Mouse (Mus musculus) heart, adult 2 months (tissue): Measurements from ENCODE around the gene Nudt17. TPM values are rescaled to one million over a fixed set of nuclear protein-coding genes. Genes with fewer than 3 reads are reported as not detected.

Experiments
- DNase-seq, 2 experiments: peaks; one replicate each; pipeline ENCODE4 v3.0.0; 2021
- H3K27ac ChIP-seq: fragments of 200-600 bp; 2 replicates; pipeline ENCODE4 v1.8.1; 2022
- H3K27me3 ChIP-seq: fragments of 200-500 bp; 2 replicates; pipeline ENCODE4 v1.6.1; 2012; ENCODE audit warnings: mild to moderate bottlenecking, low read length, inconsistent platforms, mixed read lengths; ENCODE audit not compliant: control insufficient read depth, insufficient read depth
- H3K36me3 ChIP-seq: fragments of 200-500 bp; 2 replicates; pipeline ENCODE4 v1.6.1; 2012; ENCODE audit warnings: low read length, inconsistent platforms; ENCODE audit not compliant: control insufficient read depth, insufficient read depth
- H3K4me1 ChIP-seq: fragments of 200-500 bp; 2 replicates; pipeline ENCODE4 v1.6.1; 2011; ENCODE audit warnings: low read length; ENCODE audit not compliant: control insufficient read depth, insufficient read depth
- H3K4me3 ChIP-seq: fragments of 200-600 bp; 2 replicates; pipeline ENCODE4 v1.8.1; 2022
- H3K79me2 ChIP-seq: fragments of 200-500 bp; replicated peaks from 2 replicates; pipeline ENCODE4 v1.6.1; 2012; ENCODE audit warnings: mild to moderate bottlenecking, inconsistent platforms, low read length, moderate library complexity, mixed read lengths; ENCODE audit not compliant: control insufficient read depth, insufficient read depth
- H3K9ac ChIP-seq: fragments of 200-500 bp; 2 replicates; pipeline ENCODE4 v1.6.1; 2012; ENCODE audit warnings: low read depth, mild to moderate bottlenecking, control low read depth, inconsistent platforms, low read length, mixed read lengths
- CTCF ChIP-seq: fragments of 200-600 bp; IDR thresholded peaks from 2 replicates; pipeline ENCODE4 v1.8.1; 2022; ENCODE audit warnings: antibody characterized with exemption, mild to moderate bottlenecking, moderate library complexity
- EP300 ChIP-seq: fragments of 200-500 bp; IDR thresholded peaks from 2 replicates; pipeline ENCODE4 v1.6.1; 2011; ENCODE audit warnings: low read depth, low read length, control low read depth; ENCODE audit not compliant: insufficient read depth
- POLR2A ChIP-seq: fragments of 200-500 bp; IDR thresholded peaks from 2 replicates; pipeline ENCODE4 v1.6.1; 2011; ENCODE audit warnings: mild to moderate bottlenecking, low read depth, low read length, control low read depth; ENCODE audit not compliant: insufficient read depth
- WGBS: fragments of 180-500 bp; shearing (Covaris S2); methylation state at CpG from one replicate; pipeline ENCODE4 v1.1.7; 2018; 5-methylcytosine and 5-hydroxymethylcytosine counted together
- intact Hi-C: fragments of 180-260 bp; cut with DNase I; formaldehyde crosslinking; loops from one replicate; pipeline ENCODE4 v1.15.1; 2025
- polyA plus RNA-seq: library from polyadenylated mRNA; depleted of rRNA; stranded (reverse); fragments of >200 nt; gene quantifications from 2 replicates; pipeline ENCODE4 v1.2.3, GENCODE M21; 2012
- total RNA-seq, 2 experiments: library from RNA; stranded (reverse); gene quantifications; 2 replicates each; pipeline ENCODE4 v1.2.3; 2021

The Nudt17 gene
- total and polyA plus RNA-seq, 3 experiments: 2.6 to 4.8 (median 3.1) TPM

DNA sequence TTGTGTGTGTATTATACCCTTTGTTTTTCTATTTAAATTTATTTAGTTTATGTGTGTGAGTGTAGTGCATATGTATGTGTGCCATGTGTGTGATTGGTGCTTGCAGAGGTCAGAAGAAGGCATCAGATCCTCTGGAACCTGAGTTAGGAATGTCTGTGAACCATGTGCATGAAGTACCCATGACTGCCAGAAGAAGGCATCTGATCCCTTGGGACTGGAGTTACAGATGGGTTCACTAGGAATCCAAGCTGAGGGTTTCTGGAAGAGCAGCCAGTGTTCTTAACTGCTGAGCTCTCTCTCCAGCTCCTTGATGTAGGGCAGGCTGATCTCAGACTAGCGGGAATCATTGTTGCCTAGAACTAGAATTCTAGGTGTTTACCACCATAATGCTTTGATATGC lies 29.6 kb upstream of the Nudt17 start:
- H3K27me3 ChIP-seq: no peaks in the 10 kb centered on the region
- no peak overlapping the region for H3K27ac ChIP-seq
- H3K4me1 ChIP-seq: peaks cover 17% of the 10 kb centered on the region
- peaks cover 6% of the 10 kb centered on the region; the same call in 1 of the 2 replicates for H3K79me2 ChIP-seq
- intact Hi-C loops: loop anchor here (5.0 kb wide), 1 partner anchor 44 kb away; no protein-coding TSS in a partner anchor
- no peak overlapping the region for H3K9ac ChIP-seq
- H3K4me3 ChIP-seq: no peak overlapping the region
- H3K36me3 ChIP-seq: peaks cover 14% of the 10 kb centered on the region
- WGBS: 87% methylated on average over 1 of the region's 1 CpGs
- no peak for TF ChIP-seq EP300
- TF ChIP-seq CTCF: peak; percentile 48
- DNase-seq: no peak

DNA sequence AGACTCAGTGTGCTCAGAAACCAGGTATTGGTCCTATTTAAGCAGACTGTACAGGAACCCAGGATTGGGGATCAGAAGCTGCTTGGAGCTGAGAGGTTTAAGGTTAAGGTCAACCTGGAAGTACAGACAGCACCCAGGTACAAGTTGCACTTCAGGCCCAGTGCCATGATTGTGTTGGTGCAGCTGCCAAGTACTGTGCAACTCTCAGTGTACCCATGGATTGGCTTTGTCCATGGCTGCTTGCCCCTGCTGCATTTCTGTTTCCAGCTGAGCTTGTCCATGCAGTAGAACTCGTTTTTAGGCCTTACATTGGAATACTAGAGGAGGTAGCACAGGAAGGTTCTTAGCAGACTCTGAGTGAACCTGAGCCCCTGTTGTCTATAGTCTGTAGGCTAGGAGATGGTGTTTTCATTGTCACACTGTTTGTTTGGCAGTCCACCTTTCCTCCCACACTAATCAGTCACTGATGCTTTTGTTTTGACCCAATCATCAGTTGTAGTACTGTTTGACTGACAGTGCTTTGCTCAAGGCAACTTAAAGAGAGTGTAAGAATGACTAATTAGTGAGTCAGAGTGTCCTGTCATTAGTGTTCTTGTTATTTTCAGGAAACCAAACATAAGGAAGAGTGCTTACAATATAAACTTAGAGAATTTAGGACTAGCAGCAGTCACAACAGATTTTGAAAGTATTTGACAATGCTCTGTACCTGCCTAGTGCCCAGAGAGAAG lies 28.8 kb upstream of the Nudt17 start:
- TF ChIP-seq EP300 (no peak), CTCF (no peak), POLR2A (no peak)
- Histone ChIP-seq H3K27me3 (no peaks in the 10 kb centered on the region), H3K9ac (no peak overlapping the region), H3K27ac (no peak overlapping the region), H3K79me2 (peaks cover 8% of the 10 kb centered on the region), H3K36me3 (peaks cover 12% of the 10 kb centered on the region), H3K4me3 (no peak overlapping the region), H3K4me1 (peaks cover 17% of the 10 kb centered on the region)
- intact Hi-C loops: loop anchor here (5.0 kb wide), 1 partner anchor 45 kb away; no protein-coding TSS in a partner anchor
- WGBS: 14% methylated on average over 1 of the region's 1 CpGs
- DNase-seq: peak in 1 of 2 experiments; percentile 22

DNA sequence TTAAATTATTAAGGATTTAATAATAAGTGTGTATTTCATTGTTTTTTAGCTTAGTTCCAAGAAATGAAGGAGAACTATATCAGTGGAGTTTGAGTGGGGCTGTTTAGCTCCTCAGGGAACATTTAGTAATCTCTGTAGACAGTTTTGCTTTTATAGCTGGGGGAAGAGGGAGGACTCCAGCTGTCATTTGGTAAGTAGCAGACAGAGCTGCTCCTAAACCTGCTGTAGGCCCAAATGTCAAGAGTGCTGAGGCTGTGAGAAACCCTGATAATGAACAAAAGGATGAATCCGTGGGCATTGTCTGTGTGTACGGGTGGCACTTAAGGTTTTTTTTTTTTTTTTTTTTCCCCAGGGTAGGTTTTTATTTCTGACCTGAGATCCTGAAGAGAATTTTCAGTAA lies 26.8 kb upstream of the Nudt17 start:
- no peak for TF ChIP-seq CTCF
- no peak for TF ChIP-seq POLR2A
- no peak for TF ChIP-seq EP300
- DNase-seq: no peak
- no peak overlapping the region for H3K4me3 ChIP-seq
- intact Hi-C loops: loop anchor here (5.0 kb wide), 1 partner anchor 47 kb away; no protein-coding TSS in a partner anchor
- H3K4me1 ChIP-seq: peaks cover 14% of the 10 kb centered on the region
- no peaks in the 10 kb centered on the region for H3K27me3 ChIP-seq
- H3K27ac ChIP-seq: no peak overlapping the region
- 81% methylated on average over 2 of the region's 2 CpGs for WGBS
- H3K9ac ChIP-seq: no peak overlapping the region
- H3K79me2 ChIP-seq: peaks cover 11% of the 10 kb centered on the region
- peaks cover 12% of the 10 kb centered on the region for H3K36me3 ChIP-seq

DNA sequence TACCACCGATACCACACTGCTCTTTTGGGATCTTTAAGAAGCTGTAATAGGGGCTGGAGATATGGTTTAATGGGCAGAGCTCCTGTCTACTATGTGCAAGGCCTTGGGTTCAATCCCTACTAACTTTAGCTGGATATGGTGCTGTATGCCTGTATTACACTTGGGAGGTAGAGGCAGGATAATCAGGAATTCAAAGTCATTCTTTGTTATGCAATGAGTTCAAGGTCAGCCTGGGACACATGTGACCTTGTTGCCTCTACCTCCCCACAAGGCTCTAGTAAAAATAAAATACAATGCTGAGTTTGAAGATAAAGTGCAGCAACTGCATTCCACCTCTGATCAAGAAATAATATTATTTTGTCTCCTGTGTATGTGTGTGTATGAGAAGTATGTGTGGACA lies 25.6 kb upstream of the Nudt17 start:
- 97% methylated on average over 1 of the region's 1 CpGs for WGBS
- peaks cover 13% of the 10 kb centered on the region for H3K79me2 ChIP-seq
- H3K4me3 ChIP-seq: no peak overlapping the region
- peaks cover 14% of the 10 kb centered on the region for H3K4me1 ChIP-seq
- intact Hi-C loops: no loop called here
- H3K27ac ChIP-seq: no peak overlapping the region
- H3K9ac ChIP-seq: no peak overlapping the region
- TF ChIP-seq CTCF: no peak
- no peaks in the 10 kb centered on the region for H3K27me3 ChIP-seq
- no peak for DNase-seq
- peaks cover 19% of the 10 kb centered on the region for H3K36me3 ChIP-seq

DNA sequence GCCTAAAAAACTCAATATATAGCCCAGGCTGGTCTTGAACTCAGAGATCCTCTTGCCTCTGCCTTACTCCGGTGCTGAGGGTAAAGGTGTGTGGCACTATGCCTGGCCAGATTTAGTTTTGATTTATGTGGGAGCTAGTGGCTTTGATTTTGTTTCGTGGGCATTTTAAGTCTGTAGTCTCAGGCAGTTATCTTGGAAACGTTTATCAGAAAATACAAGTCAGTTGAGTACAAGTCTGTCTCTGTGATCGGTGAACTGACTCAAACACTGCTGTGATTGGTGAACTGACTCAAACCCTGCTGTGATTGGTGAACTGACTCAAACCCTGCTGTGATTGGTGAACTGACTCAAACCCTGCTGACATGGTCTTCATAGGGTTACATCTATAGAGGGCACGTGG lies 22.4 kb upstream of the Nudt17 start:
- no peak for DNase-seq
- TF ChIP-seq EP300 (no peak), CTCF (no peak), POLR2A (no peak)
- H3K27me3 ChIP-seq: no peaks in the 10 kb centered on the region
- H3K79me2 ChIP-seq: peaks cover 15% of the 10 kb centered on the region
- no peak overlapping the region for H3K9ac ChIP-seq
- H3K27ac ChIP-seq: no peak overlapping the region
- peaks cover 4% of the 10 kb centered on the region for H3K4me1 ChIP-seq
- intact Hi-C loops: no loop called here
- peaks cover 19% of the 10 kb centered on the region for H3K36me3 ChIP-seq
- no peak overlapping the region for H3K4me3 ChIP-seq
- WGBS: 47% methylated on average over 5 of the region's 5 CpGs

DNA sequence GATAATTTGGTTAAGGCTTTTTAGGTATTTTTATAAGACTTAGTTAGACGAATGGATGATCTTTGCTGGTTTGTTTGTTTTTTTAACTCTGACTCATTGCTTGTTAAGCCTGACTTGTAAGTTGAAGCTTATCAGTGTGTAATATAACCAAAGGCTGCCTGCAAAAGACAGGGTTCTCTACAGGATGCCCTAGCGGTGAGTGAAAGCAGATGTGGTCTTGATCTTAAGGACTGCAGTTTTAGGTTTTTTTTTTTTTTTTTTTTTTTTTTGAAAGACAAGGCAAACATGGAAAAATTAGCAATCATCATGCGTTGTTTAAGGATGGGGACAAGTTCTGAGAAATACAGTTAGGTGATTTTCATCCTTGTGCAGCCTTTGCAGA lies 21.0 kb upstream of the Nudt17 start:
- Histone ChIP-seq H3K4me1 (peaks cover 4% of the 10 kb centered on the region), H3K36me3 (peaks cover 18% of the 10 kb centered on the region), H3K27ac (no peak overlapping the region), H3K79me2 (peaks cover 14% of the 10 kb centered on the region), H3K27me3 (no peaks in the 10 kb centered on the region), H3K9ac (no peak overlapping the region), H3K4me3 (no peak overlapping the region)
- no peak for DNase-seq
- TF ChIP-seq EP300 (no peak), CTCF (peak; percentile 33), POLR2A (no peak)
- intact Hi-C loops: loop anchor here (5.0 kb wide), 2 partner anchors 33 to 83 kb away; no protein-coding TSS in a partner anchor
- 53% methylated on average over 3 of the region's 3 CpGs for WGBS
